Mouse (Mus musculus): ENCODE measurements around the gene Tnfrsf12a. TPM values are rescaled to one million over a fixed set of nuclear protein-coding genes. Genes with fewer than 3 reads are reported as not detected.

Gene Tnfrsf12a
- polyA plus RNA-seq, 1 experiment from 2014 or later = 8.6 TPM

- Histone ChIP-seq H3K4me2 (replicated peaks) (no peak overlapping the region), H3K9me3 (no peaks in the 10 kb centered on the region), H3K4me3 (no peak overlapping the region), H3K27ac (no peak overlapping the region), H3K9ac (no peak overlapping the region), H3K36me3 (peaks cover 29% of the 10 kb centered on the region), H3K4me1 (peaks cover 5% of the 10 kb centered on the region), H3K27me3 (peaks cover 36% of the 10 kb centered on the region)
- ATAC-seq (ENCODE audit: insufficient number of reproducible peaks, insufficient read depth, low FRiP score, low TSS enrichment) = peak; percentile 68; the same call in 1 of the 2 replicates
- 15% methylated on average over 5 of the region's 5 CpGs for WGBS
Observed at GRCm38 (mm10) chr17:23664556-23665021, 12.7 kb downstream of the Tnfrsf12a start.

- Histone ChIP-seq H3K9me3 (no peaks in the 10 kb centered on the region), H3K27me3 (peaks cover 43% of the 10 kb centered on the region), H3K9ac (no peak overlapping the region), H3K36me3 (peaks cover 3% of the 10 kb centered on the region), H3K4me3 (no peak overlapping the region), H3K27ac (no peak overlapping the region), H3K4me2 (replicated peaks) (no peak overlapping the region), H3K4me1 (peaks cover 5% of the 10 kb centered on the region)
- ATAC-seq (ENCODE audit: insufficient number of reproducible peaks, insufficient read depth, low FRiP score, low TSS enrichment) = no peak
- WGBS = under 1% methylated on average over 9 of the region's 9 CpGs
Observed at GRCm38 (mm10) chr17:23661526-23661925, 15.7 kb downstream of the Tnfrsf12a start.

- Histone ChIP-seq H3K9me3 (no peaks in the 10 kb centered on the region), H3K4me3 (no peak overlapping the region), H3K36me3 (no peaks in the 10 kb centered on the region), H3K4me2 (replicated peaks) (peak overlapping the region; percentile 30), H3K27me3 (peaks cover 43% of the 10 kb centered on the region), H3K4me1 (peaks cover 5% of the 10 kb centered on the region), H3K9ac (no peak overlapping the region), H3K27ac (no peak overlapping the region)
- ATAC-seq (ENCODE audit: insufficient number of reproducible peaks, insufficient read depth, low FRiP score, low TSS enrichment) = no peak
- whole genome bisulfite sequencing = 3% methylated on average over 14 of the region's 14 CpGs
Observed at GRCm38 (mm10) chr17:23660876-23661200, 16.4 kb downstream of the Tnfrsf12a start.

- Histone ChIP-seq H3K9ac (no peak within 1 kb of the TSS), H3K9me3 (no peaks in the 10 kb centered on the region), H3K27ac (no peak within 1 kb of the TSS), H3K4me3 (no peak within 1 kb of the TSS), H3K4me1 (peaks cover 5% of the 10 kb centered on the region), H3K27me3 (peaks cover 43% of the 10 kb centered on the region), H3K36me3 (no peaks in the 10 kb centered on the region), H3K4me2 (replicated peaks) (peak within 1 kb of the TSS; percentile 30)
- 4% methylated on average over 27 of the region's 27 CpGs for WGBS
- no peak for ATAC-seq (ENCODE audit: insufficient number of reproducible peaks, insufficient read depth, low FRiP score, low TSS enrichment)
Observed at GRCm38 (mm10) chr17:23660117-23660875, 17.0 kb downstream of the Tnfrsf12a start, which contains the start of gene Bicdl2. Gene Bicdl2, plus strand, starts transcription at chr17:23660506.

GRCm38 (mm10) chr17:23658450-23658849 is 18.8 kb downstream of the Tnfrsf12a start:
- H3K9me3 ChIP-seq = no peaks in the 10 kb centered on the region
- H3K36me3 ChIP-seq = no peaks in the 10 kb centered on the region
- H3K4me2 ChIP-seq (replicated peaks) = no peak overlapping the region
- 68% methylated on average over 3 of the region's 3 CpGs for WGBS
- no peak overlapping the region for H3K27ac ChIP-seq
- peaks cover 43% of the 10 kb centered on the region for H3K27me3 ChIP-seq
- ATAC-seq (ENCODE audit: insufficient number of reproducible peaks, insufficient read depth, low FRiP score, low TSS enrichment) = no peak
- no peaks in the 10 kb centered on the region for H3K4me1 ChIP-seq
- no peak overlapping the region for H3K9ac ChIP-seq
- no peak overlapping the region for H3K4me3 ChIP-seq

GRCm38 (mm10) chr17:23654410-23654809 is 22.9 kb downstream of the Tnfrsf12a start:
- Histone ChIP-seq H3K27me3 (peaks cover 5% of the 10 kb centered on the region), H3K4me1 (no peaks in the 10 kb centered on the region), H3K9me3 (no peaks in the 10 kb centered on the region), H3K4me3 (no peak overlapping the region), H3K36me3 (no peaks in the 10 kb centered on the region), H3K27ac (no peak overlapping the region), H3K9ac (no peak overlapping the region), H3K4me2 (replicated peaks) (no peak overlapping the region)
- WGBS = 60% methylated on average over 2 of the region's 2 CpGs
- no peak for ATAC-seq (ENCODE audit: insufficient number of reproducible peaks, insufficient read depth, low FRiP score, low TSS enrichment)

GRCm38 (mm10) chr17:23654001-23654400 is 23.3 kb downstream of the Tnfrsf12a start:
- H3K9me3 ChIP-seq = no peaks in the 10 kb centered on the region
- no peaks in the 10 kb centered on the region for H3K4me1 ChIP-seq
- ATAC-seq (ENCODE audit: insufficient number of reproducible peaks, insufficient read depth, low FRiP score, low TSS enrichment) = no peak
- H3K4me2 ChIP-seq (replicated peaks) = no peak overlapping the region
- no peak overlapping the region for H3K4me3 ChIP-seq
- 65% methylated on average over 6 of the region's 6 CpGs for WGBS
- H3K36me3 ChIP-seq = no peaks in the 10 kb centered on the region
- peaks cover under 1% of the 10 kb centered on the region for H3K27me3 ChIP-seq
- no peak overlapping the region for H3K27ac ChIP-seq
- H3K9ac ChIP-seq = no peak overlapping the region

GRCm38 (mm10) chr17:23653324-23653723 is 23.9 kb downstream of the Tnfrsf12a start:
- 82% methylated on average over 1 of the region's 2 CpGs for WGBS
- H3K9ac ChIP-seq = no peak overlapping the region

GRCm38 (mm10) chr17:23651363-23651762 is 25.9 kb downstream of the Tnfrsf12a start:
- no peak overlapping the region for H3K4me2 ChIP-seq (replicated peaks)
- no peak overlapping the region for H3K4me3 ChIP-seq
- no peaks in the 10 kb centered on the region for H3K9me3 ChIP-seq
- 81% methylated on average over 6 of the region's 6 CpGs for WGBS
- H3K36me3 ChIP-seq = no peaks in the 10 kb centered on the region
- H3K27me3 ChIP-seq = peaks cover 5% of the 10 kb centered on the region
- no peak for ATAC-seq (ENCODE audit: insufficient number of reproducible peaks, insufficient read depth, low FRiP score, low TSS enrichment)
- no peak overlapping the region for H3K9ac ChIP-seq
- H3K4me1 ChIP-seq = no peaks in the 10 kb centered on the region
- H3K27ac ChIP-seq = no peak overlapping the region

More at GRCm38 (mm10) chr17:23653324-23653723, 23.9 kb downstream of the Tnfrsf12a start:
- no peaks in the 10 kb centered on the region for H3K36me3 ChIP-seq
- no peak for ATAC-seq (ENCODE audit: insufficient number of reproducible peaks, insufficient read depth, low FRiP score, low TSS enrichment)
- no peak overlapping the region for H3K4me3 ChIP-seq
- no peaks in the 10 kb centered on the region for H3K4me1 ChIP-seq
- H3K4me2 ChIP-seq (replicated peaks) = no peak overlapping the region
- H3K27ac ChIP-seq = no peak overlapping the region
- no peaks in the 10 kb centered on the region; the same call in 1 of the 2 replicates for H3K27me3 ChIP-seq
- no peaks in the 10 kb centered on the region for H3K9me3 ChIP-seq

- H3K9me3 ChIP-seq = peaks cover 4% of the 10 kb centered on the region; the same call in 1 of the 2 replicates
- no peak overlapping the region for H3K9ac ChIP-seq
- no peak overlapping the region for H3K4me2 ChIP-seq (replicated peaks)
- no peaks in the 10 kb centered on the region for H3K36me3 ChIP-seq
- ATAC-seq (ENCODE audit: insufficient number of reproducible peaks, insufficient read depth, low FRiP score, low TSS enrichment) = no peak
- no peak overlapping the region for H3K4me3 ChIP-seq
- WGBS = 28% methylated on average over 10 of the region's 10 CpGs
- H3K27me3 ChIP-seq = peaks cover 34% of the 10 kb centered on the region
- no peak overlapping the region for H3K27ac ChIP-seq
- peaks cover 8% of the 10 kb centered on the region; the same call in 1 of the 2 replicates for H3K4me1 ChIP-seq
Observed at GRCm38 (mm10) chr17:23645894-23646293, 31.4 kb downstream of the Tnfrsf12a start.

GRCm38 (mm10) chr17:23644613-23645495 is 32.4 kb downstream of the Tnfrsf12a start, which contains the start of gene Mmp25:
Gene Mmp25, minus strand, starts transcription at chr17:23645277.
- no peak within 1 kb of the TSS for H3K27ac ChIP-seq
- no peaks in the 10 kb centered on the region for H3K36me3 ChIP-seq
- H3K4me2 ChIP-seq (replicated peaks) = peak within 1 kb of the TSS; percentile 74
- peak; percentile 43; the same call in 1 of the 2 replicates for ATAC-seq (ENCODE audit: insufficient number of reproducible peaks, insufficient read depth, low FRiP score, low TSS enrichment)
- peaks cover 4% of the 10 kb centered on the region; the same call in 1 of the 2 replicates for H3K9me3 ChIP-seq
- peaks cover 34% of the 10 kb centered on the region for H3K27me3 ChIP-seq
- peak within 1 kb of the TSS; percentile 45 for H3K4me3 ChIP-seq
- peaks cover 8% of the 10 kb centered on the region; the same call in 1 of the 2 replicates for H3K4me1 ChIP-seq
- WGBS = under 1% methylated on average over 56 of the region's 58 CpGs
- peak within 1 kb of the TSS; percentile 47 for H3K9ac ChIP-seq

Data from embryonic facial prominence, embryonic 12.5 days (tissue).